Mouse (Mus musculus) left cerebral cortex, postnatal 25 days (tissue): ENCODE measurements around the gene Cog4. TPM values are rescaled to one million over a fixed set of nuclear protein-coding genes. Genes with fewer than 3 reads are reported as not detected.
"Not testable (repeated sequence)": the region's sequence is repeated elsewhere in the genome, so short reads cannot be mapped to it uniquely, and the experiment has no call there.

ENCODE experiments used
- DNase-seq, 2 experiments: peaks; one replicate each; pipeline ENCODE4 v3.0.0; 2022; ENCODE audit warnings: low spot score in 2 of 2, mixed read lengths in 1 of 2
- intact Hi-C: fragments of 180-260 bp; cut with DNase I; formaldehyde crosslinking; loops from one replicate; pipeline ENCODE4 v1.15.1; 2025
- total RNA-seq, 2 experiments: library from RNA; stranded (reverse); gene quantifications; 2 replicates each; pipeline ENCODE4 v1.2.3; 2021

The Cog4 gene
- total RNA-seq, 2 experiments from 2014 or later: 55.8 to 56.3 TPM

GRCm38 (mm10) chr8:110918027-110918426 is 71.6 kb downstream of the Cog4 start:
- peak in 1 of 2 experiments; percentile 35 for DNase-seq
- intact Hi-C loops: loop anchor here (5.0 kb wide), 1 partner anchor 49 kb away; no protein-coding TSS in a partner anchor

GRCm38 (mm10) chr8:110918460-110918859 is 72.1 kb downstream of the Cog4 start:
- no peak for DNase-seq
- intact Hi-C loops: loop anchor here (5.0 kb wide), 1 partner anchor 49 kb away; no protein-coding TSS in a partner anchor

- intact Hi-C loops: loop anchor here (2.0 to 5.0 kb wide), 2 partner anchors 15 to 48 kb away; no protein-coding TSS in a partner anchor
These were observed 73.1 kb downstream of the Cog4 start, which contains the start of gene St3gal2 for GRCm38 (mm10) chr8:110919341-110920031. Gene St3gal2 (plus strand): TSS chr8:110919922.

GRCm38 (mm10) chr8:110920032-110920772 is 73.8 kb downstream of the Cog4 start:
- DNase-seq: no peak
- intact Hi-C loops: loop anchor here (2.0 kb wide), 1 partner anchor 15 kb away; no protein-coding TSS in a partner anchor

More at GRCm38 (mm10) chr8:110919341-110920031, 73.1 kb downstream of the Cog4 start, which contains the start of gene St3gal2:
- peak; percentile 91 to 97 for DNase-seq

- intact Hi-C loops: loop anchor here (2.0 kb wide), 1 partner anchor 14 kb away; no protein-coding TSS in a partner anchor
These were observed 74.4 kb downstream of the Cog4 start for GRCm38 (mm10) chr8:110920773-110921277.

GRCm38 (mm10) chr8:110921492-110922230 is 75.3 kb downstream of the Cog4 start:
- DNase-seq: no peak
- intact Hi-C loops: loop anchor here (2.0 kb wide), 1 partner anchor 13 kb away; no protein-coding TSS in a partner anchor

More at GRCm38 (mm10) chr8:110920773-110921277, 74.4 kb downstream of the Cog4 start:
- DNase-seq: no peak

GRCm38 (mm10) chr8:110925691-110926140 is 79.3 kb downstream of the Cog4 start:
- intact Hi-C loops: no loop called here
- DNase-seq: no peak

GRCm38 (mm10) chr8:110926690-110927089 is 80.3 kb downstream of the Cog4 start:
- DNase-seq: no peak
- intact Hi-C loops: no loop called here

- DNase-seq: no peak
- intact Hi-C loops: no loop called here
These were observed 82.0 kb downstream of the Cog4 start for GRCm38 (mm10) chr8:110928435-110928834.

GRCm38 (mm10) chr8:110929066-110929465 is 82.7 kb downstream of the Cog4 start:
- intact Hi-C loops: no loop called here
- no peak for DNase-seq

- intact Hi-C loops, DNase-seq: not testable (repeated sequence)
These were observed 83.3 kb downstream of the Cog4 start for GRCm38 (mm10) chr8:110929672-110930071.

GRCm38 (mm10) chr8:110931176-110931939 is 85.0 kb downstream of the Cog4 start:
- intact Hi-C loops: no loop called here
- DNase-seq: peak in 1 of 2 experiments; percentile 26

Other genes with a start within 250 kb of the Cog4 start
- gene Vac14, start 228.0 kb upstream of the Cog4 start, total RNA-seq: 10 to 100 TPM; 21.0 to 23.4 TPM
- gene Mtss1l, start 125.1 kb upstream of the Cog4 start, total RNA-seq: 100 to 1,000 TPM; 195 to 204 TPM
- 100 to 1,000 TPM; 110 to 121 TPM for gene Il34, start 40.7 kb upstream of the Cog4 start, total RNA-seq
- gene Sf3b3, start 187 bp downstream of the Cog4 start, total RNA-seq: 10 to 100 TPM; 61.5 to 61.7 TPM
- gene Fuk, start 55.9 kb downstream of the Cog4 start, total RNA-seq: 10 to 100 TPM; 15.9 to 19.0 TPM
- 10 to 100 TPM; 86.2 to 88.7 TPM for gene St3gal2, start 73.3 kb downstream of the Cog4 start, total RNA-seq
- 10 to 100 TPM; 30.9 to 31.1 TPM for gene Ddx19a, start 151.2 kb downstream of the Cog4 start, total RNA-seq
- 10 to 100 TPM; 24.4 to 27.4 TPM for gene Ddx19b, start 185.2 kb downstream of the Cog4 start, total RNA-seq
- 10 to 100 TPM; 94.3 to 95.5 TPM for gene Aars, start 186.5 kb downstream of the Cog4 start, total RNA-seq
- not detected for gene Exosc6, start 209.7 kb downstream of the Cog4 start, total RNA-seq
- 1 to 10 TPM; 2.7 TPM for gene Clec18a, start 245.8 kb downstream of the Cog4 start, total RNA-seq
- gene Pdpr, start 248.0 kb downstream of the Cog4 start, total RNA-seq: 10 to 100 TPM; 26.9 to 27.5 TPM